Mouse (Mus musculus) embryonic facial prominence, embryonic 10.5 days (tissue): Measurements from ENCODE around the gene Ephx4. TPM values are rescaled to one million over a fixed set of nuclear protein-coding genes. Genes with fewer than 3 reads are reported as not detected.

Source experiments
- polyA plus RNA-seq: library from polyadenylated mRNA; unstranded; fragments of >200 nt; fragmentation: Nextera tagmentation; extraction: Ambion mirVana; gene quantifications from 2 replicates; pipeline ENCODE4 v1.2.1, GENCODE M21; 2016

The Ephx4 gene
- polyA plus RNA-seq, 1 experiment from 2014 or later = 0.76 TPM

Other genes starting within 250 kb of the Ephx4 start
- 9.4 and 9.8 TPM in 2 replicates for gene Tgfbr3, start 113.1 kb upstream of the Ephx4 start, polyA plus RNA-seq
- 1.3 and 1.6 TPM in 2 replicates for gene Brdt, start 71.6 kb upstream of the Ephx4 start, polyA plus RNA-seq
- not detected in 2 replicates for gene Lpcat2b, start 28.8 kb downstream of the Ephx4 start, polyA plus RNA-seq
- 4.5 and 4.9 TPM in 2 replicates for gene Btbd8, start 35.3 kb downstream of the Ephx4 start, polyA plus RNA-seq
- gene Gm42669, start 104.9 kb downstream of the Ephx4 start, polyA plus RNA-seq = 0.38 and 0.42 TPM in 2 replicates
- gene 1700028K03Rik, start 132.0 kb downstream of the Ephx4 start, polyA plus RNA-seq = 0.02 and 0.06 TPM in 2 replicates
- 20.0 and 21.8 TPM in 2 replicates for gene Rpap2, start 194.6 kb downstream of the Ephx4 start, polyA plus RNA-seq
- 40.1 and 40.5 TPM in 2 replicates for gene Glmn, start 195.2 kb downstream of the Ephx4 start, polyA plus RNA-seq